Mouse (Mus musculus): Measurements from ENCODE around the gene Adgrg1. TPM values are rescaled to one million over a fixed set of nuclear protein-coding genes. Genes with fewer than 3 reads are reported as not detected.
A peak's percentile ranks its signal among the peaks of the same experiment; 100 is the strongest.

The Adgrg1 gene
- total RNA-seq, 2 experiments from 2014 or later, result 19.8 to 24.3 TPM

DNA sequence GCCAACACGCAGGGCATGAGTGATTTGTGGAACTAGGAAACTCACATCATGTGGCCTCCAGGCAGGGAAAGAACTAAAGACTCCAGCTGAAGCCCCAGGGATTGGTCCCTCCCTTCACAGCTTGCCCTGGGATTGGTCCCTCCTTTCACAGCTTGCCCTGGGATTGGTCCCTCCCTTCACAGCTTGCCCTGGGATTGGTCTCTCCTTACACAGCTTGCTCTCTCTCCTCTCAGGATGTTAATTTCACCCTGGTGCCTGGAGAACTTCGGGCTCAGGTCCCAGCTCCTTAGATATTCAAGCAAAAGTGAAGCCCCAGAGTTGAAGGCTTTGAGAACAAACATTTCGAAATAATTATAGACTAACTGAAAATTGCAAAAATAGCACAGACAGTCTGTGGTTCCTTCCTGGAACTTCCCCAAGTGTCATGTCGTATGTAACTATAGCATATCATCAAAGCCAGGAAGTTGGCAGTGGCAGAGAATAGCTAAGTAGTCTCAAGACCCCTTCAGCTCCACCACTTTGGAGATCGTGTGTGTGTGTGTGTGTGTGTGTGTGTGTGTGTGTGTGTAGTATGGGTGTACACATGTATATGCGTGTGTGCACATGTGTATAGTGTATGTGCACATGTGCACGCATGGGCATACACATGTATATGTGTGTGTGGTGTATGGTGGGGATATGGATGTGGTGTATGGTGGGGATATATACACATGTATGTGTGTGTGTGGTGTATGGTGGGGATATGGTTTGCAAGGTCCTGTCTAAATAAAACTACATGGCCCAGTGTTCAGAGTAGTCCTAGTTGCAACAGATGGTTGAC is 62.8 kb downstream of the Adgrg1 start:
- DNase-seq (ENCODE audit: low spot score), result peak; percentile 19

DNA sequence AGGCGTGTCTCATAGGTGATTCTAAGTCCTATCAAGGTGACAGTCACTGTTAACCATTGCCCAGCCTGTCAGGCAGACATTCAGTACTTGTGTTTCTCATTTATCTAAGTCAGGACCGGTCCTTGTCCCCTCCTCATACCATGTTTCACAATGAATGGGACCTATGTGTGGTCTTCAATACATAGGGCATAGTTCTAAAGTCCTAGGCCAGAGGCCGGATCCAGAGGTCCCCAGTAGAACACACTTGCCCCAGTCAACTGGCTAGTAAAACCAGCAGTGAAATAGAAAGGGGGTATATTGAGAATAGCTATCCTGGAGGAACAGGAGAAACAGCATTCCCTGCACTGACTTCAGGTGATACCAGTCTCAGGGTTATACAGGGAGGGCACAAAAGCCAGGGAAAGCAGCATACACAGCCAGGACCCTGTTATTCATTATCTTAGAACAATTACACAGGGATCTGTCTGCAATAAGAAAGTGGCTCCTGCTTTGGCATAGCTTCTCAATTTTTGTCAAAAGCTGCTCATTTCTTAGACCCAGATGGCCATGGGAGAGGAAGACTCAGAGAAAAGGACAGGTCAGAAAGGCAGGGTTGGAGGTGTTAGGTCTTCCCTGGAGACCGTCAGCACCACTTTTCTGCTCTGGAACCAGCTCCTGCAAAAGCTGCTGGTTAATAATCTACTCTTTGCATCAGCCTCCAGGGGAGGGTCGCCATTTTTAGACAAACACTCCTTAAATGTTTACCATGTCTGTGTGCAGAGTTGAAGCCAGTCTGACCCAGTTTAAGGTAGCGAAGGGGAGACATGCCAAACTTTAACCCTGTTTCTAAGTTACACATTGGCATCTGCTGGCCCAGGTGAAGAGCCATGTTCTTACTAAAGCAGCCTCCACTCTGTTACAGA is 67.6 kb downstream of the Adgrg1 start:
- DNase-seq (ENCODE audit: low spot score), result no peak

DNA sequence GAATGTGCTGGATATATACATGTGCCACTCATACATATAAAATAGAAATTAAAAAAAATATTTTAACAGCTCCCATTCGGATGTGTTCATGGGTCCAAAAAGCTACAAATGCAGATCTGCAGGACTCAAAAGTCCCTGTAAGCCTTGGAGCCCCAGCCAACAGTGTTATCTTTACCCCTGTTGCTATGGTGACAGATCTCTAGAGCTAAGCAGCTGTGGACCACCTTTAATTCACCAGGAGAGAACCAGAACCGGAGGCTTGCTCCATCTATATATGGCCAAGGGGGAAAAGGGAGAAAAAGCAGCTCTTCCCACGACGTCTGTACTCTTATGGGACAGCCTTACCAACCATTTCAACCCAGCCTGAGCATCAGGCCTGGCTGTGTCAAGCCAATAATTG is 70.3 kb downstream of the Adgrg1 start:
- DNase-seq (ENCODE audit: low spot score), result no peak

DNA sequence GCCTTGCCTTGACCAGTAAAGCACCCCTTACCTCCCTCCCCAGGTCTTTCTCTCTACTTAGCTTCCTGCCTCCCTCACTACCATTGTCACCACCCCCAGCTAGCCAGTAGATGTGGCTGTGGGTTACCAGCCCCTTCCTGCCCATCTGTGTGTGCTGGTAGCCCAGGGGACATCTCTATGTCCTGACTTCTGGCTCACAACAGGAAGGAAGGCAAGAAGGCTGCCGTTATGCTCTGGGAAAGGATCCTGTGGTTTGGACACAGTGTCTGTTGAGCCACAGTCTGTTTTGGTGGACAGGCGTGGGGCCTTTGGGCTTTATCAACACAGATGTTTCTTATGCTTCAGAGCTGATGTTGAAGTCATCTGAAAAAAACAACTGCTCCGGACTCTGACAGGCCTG is 72.4 kb downstream of the Adgrg1 start:
- DNase-seq (ENCODE audit: low spot score), result no peak

DNA sequence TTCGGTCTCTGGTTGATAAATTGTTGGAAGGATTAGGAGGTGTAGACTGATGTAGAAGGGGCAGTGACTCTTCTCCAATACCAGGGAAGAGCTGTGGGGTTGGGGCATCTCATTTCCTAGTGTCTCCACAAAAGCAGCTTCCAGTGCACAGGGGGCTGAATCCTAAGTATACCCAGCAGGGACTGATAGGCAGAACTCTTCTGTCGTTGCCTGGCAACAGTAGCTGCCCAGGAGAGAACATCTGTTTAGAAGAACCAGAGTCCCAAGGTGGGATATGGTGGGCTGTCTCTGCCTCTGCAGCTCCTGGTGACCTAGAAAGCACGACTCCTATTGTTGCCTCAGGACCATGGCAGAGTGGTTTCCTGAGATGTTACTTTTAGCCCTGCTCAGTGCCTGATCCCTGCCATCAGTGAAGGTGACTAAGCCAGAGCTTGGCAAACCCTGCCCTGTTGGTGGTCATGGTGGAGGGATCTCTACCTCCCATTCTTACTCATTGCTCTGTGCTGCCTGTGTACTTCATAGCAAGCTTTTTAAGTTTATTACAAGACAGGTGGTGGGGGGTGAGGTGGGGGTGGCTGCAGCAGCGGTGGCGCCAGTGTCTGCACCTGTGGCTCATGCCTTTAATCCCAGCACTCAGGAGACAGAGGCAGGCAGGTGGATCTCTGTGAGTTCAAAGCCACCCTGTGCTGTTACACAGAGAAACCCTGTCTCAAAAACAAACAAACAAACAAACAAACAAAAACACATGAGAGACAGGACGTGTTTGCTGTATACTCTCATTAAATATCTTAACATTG is 73.5 kb downstream of the Adgrg1 start:
- DNase-seq (ENCODE audit: low spot score), result no peak

DNA sequence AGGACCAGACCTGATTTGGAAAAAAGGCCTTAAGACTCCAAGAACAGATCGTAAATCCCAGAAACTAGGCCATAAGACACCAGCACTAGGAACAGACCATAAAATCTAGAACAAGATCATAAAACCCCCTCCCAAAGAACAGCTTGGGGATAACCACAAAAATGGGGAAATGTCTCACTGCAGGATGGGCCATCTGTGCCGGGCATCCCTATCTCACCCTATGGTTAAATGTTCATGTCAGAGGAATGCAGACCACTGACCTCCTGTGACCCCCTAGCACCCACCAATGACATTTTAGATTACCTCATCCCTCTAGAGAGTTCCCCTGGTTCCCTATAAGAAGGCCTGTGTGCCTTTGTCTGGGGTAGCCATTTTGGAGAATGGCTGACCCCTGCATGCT is 75.1 kb downstream of the Adgrg1 start:
- no peak for DNase-seq (ENCODE audit: low spot score)

DNA sequence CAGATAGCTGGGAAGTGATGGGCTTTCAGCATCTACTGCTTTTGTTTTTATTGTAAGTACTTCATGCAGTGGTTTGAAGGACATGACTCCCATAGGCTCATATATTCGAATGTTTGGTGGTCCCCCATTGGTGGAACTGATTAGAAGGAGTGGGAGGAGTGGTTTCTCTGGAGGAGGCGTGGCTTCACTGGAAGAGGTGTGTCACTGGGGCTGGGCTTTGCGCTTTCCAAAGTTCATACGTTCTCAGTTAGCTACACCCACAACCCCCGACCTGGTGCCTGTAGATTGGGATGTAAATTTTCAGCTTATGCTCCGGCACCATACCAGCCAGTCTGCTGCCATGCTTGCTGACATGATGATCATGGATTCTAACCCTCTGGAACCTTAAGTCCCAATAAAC is 79.9 kb downstream of the Adgrg1 start:
- no peak for DNase-seq (ENCODE audit: low spot score)

DNA sequence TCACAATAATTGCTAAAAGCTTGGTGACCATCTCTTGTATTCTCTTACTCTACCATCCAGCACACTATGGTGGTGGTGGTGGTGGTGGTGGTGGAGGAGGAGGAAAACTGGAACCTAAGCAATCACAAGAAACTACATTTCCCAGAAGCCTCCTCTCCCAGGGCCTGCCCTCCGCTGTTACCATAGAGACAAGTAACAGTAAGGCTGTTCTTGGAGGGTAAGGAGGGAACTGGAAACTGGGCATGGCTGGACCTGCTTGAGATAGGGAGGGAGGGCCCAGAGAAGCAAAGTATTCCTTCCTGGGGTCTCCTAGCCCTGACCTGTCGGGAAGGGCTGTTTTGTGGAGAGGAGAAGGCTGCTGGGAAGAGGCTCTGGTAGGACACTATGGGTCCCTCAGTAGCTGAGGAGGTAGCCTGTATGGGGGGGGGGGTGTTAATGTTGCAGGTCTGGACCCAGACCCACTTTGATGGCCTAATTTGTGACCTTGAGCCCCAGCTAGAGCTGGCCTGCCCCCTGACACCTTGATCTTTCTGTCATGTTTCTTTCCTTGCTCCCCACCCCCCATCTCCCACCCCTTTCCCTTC is 80.5 kb downstream of the Adgrg1 start, which contains the start of gene Drc7:
Gene Drc7 (plus strand): TSS at position 177 of the 584 bp plus-strand sequence.
- no peak for DNase-seq (ENCODE audit: low spot score)

DNA sequence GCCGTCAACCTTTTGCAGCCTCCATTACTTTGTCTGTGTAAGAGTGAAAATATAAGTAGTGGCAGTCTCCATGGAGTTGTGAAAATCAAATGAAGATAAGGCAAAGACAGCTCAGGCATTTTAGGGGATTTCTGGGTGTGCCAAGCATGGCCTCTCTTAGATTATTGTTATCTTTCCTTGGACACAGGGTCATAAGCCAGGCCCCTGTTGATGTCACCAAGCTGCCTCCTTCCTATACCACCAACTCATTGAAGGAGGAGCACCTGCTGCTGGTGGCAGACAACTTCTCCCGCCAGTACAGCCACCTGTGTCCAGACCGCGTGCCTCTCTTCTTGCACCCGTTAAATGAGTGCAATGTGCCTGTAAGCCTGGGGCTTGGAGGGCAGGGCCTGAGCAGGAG is 81.9 kb downstream of the Adgrg1 start:
- no peak for DNase-seq (ENCODE audit: low spot score)

DNA sequence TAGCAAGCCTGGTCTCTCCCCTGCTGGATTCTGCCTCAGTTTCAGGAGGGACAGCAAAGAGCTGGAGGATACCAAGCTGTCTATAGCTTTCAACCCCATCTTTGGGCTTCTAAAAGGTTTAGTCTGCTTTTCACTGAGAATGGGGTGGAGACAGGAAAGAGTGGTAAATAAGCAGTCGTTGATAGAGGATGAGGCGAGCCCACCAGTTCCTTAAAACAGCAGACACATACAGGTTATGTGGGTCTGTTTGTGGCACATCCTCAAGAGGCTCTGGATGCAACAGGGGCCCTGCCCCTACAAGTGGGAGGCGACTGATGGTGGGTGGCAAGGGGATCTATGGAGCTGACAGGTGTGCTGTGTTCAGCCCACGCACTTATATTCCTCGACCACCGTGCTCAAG is 84.1 kb downstream of the Adgrg1 start:
- DNase-seq (ENCODE audit: low spot score), result no peak

DNA sequence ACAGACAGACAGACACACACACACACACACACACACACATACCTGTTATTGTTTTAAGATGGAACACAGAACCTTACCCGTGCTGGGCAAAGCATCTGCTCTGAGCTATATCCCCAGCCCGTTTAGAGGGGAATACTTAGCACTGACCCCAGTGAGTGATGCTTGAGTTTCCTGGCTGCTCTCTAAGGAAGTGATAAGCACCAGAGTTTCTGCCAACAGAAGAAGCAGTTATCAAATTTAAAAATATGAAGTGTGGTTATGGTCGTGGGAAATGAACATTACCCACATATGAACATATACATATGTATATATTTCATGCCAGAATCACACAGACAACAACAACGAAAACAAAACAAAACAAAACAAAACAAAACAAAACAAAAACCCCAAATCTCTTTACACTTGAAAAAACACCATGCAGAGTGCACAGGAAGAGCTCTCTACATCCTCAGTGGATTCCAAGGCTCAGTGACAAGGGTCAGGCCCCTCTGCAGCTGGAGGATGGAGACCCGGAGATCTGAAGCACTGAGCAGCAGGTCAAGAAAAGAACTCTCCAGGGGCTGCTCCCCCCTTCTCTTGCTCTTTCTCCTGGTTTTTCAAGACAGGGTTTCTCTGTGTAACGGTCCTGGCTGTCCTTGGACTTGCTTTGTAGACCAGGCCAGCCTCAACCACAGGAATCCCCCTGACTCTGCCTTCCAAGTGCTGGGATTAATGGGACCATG is 85.4 kb downstream of the Adgrg1 start:
- no peak for DNase-seq (ENCODE audit: low spot score)

Other genes with a start within 250 kb of the Adgrg1 start
- not detected for gene Ccl22, start 229.2 kb upstream of the Adgrg1 start, total RNA-seq (2021)
- 1 to 10 TPM in 1 of 2 experiments, under 1 TPM in 1; 0.71 to 1.5 TPM for gene Cx3cl1, start 202.7 kb upstream of the Adgrg1 start, total RNA-seq (2021)
- gene Ccl17, start 164.3 kb upstream of the Adgrg1 start, total RNA-seq (2021), result not detected
- gene Coq9, start 136.4 kb upstream of the Adgrg1 start, total RNA-seq (2021), result 100 to 1,000 TPM; 392 to 399 TPM
- gene Ciapin1, start 136.4 kb upstream of the Adgrg1 start, total RNA-seq (2021), result 10 to 100 TPM; 30.8 to 38.8 TPM
- 10 to 100 TPM; 48.9 to 56.7 TPM for gene Polr2c, start 117.3 kb upstream of the Adgrg1 start, total RNA-seq (2021)
- gene Dok4, start 98.4 kb upstream of the Adgrg1 start, total RNA-seq (2021), result 1 to 10 TPM; 3.3 to 7.2 TPM
- 1 to 10 TPM; 2.5 to 5.3 TPM for gene Ccdc102a, start 56.7 kb upstream of the Adgrg1 start, total RNA-seq (2021)
- not detected for gene Adgrg5, start 51.1 kb upstream of the Adgrg1 start, total RNA-seq (2021)
- gene Adgrg3, start 42.9 kb downstream of the Adgrg1 start, total RNA-seq (2021), result under 1 TPM; 0.26 to 0.80 TPM
- gene Drc7, start 80.4 kb downstream of the Adgrg1 start, total RNA-seq (2021), result not detected
- gene Katnb1, start 106.4 kb downstream of the Adgrg1 start, total RNA-seq (2021), result 1 to 10 TPM; 6.6 to 7.4 TPM
- 10 to 100 TPM in 1 of 2 experiments, 1 to 10 TPM in 1; 8.7 to 14.5 TPM for gene Kifc3, start 228.1 kb downstream of the Adgrg1 start, total RNA-seq (2021)

Data from gastrocnemius, adult 18-20 months (tissue).